Mouse (Mus musculus): ENCODE measurements around the gene Naalad2. TPM values are rescaled to one million over a fixed set of nuclear protein-coding genes. Genes with fewer than 3 reads are reported as not detected.

The Naalad2 gene
- polyA plus RNA-seq, 1 experiment from 2014 or later, result 7.5 TPM

Other genes with a start within 250 kb of the Naalad2 start
- 110 and 120 TPM in 2 replicates for gene Chordc1, start 110.9 kb downstream of the Naalad2 start, polyA plus RNA-seq (2015; fragmentation: Nextera tagmentation; extraction: Ambion mirVana)
- not detected in 2 replicates for gene Ubtfl1, start 1.4 kb upstream of the Naalad2 start, polyA plus RNA-seq (2015; fragmentation: Nextera tagmentation; extraction: Ambion mirVana)
- gene Mbd3l2, start 27.7 kb upstream of the Naalad2 start, polyA plus RNA-seq (2015; fragmentation: Nextera tagmentation; extraction: Ambion mirVana), result not detected in 2 replicates
- 5.6 TPM in 2 replicates for gene Zfp558, start 75.3 kb upstream of the Naalad2 start, polyA plus RNA-seq (2015; fragmentation: Nextera tagmentation; extraction: Ambion mirVana)
- not detected in 2 replicates for gene Mbd3l1, start 75.4 kb upstream of the Naalad2 start, polyA plus RNA-seq (2015; fragmentation: Nextera tagmentation; extraction: Ambion mirVana)

All from lung, embryonic 16.5 days (tissue).